Mouse (Mus musculus) ES-Bruce4 (cell line): ENCODE measurements at regions not wholly inside any gene's neighbourhood (a gene's known extent, or its start where the extent isn't known, plus 50 kb on each side); places are given as distances from the start of the nearest gene placed in this dataset.

Source experiments
- CTCF ChIP-seq: IDR thresholded peaks from one replicate; pipeline ENCODE4 v1.8.1; 2011; ENCODE audit warnings: low read depth, low read length
- EP300 ChIP-seq: IDR thresholded peaks from 2 replicates; pipeline ENCODE4 v1.6.1; 2011; ENCODE audit warnings: low read depth, low read length; ENCODE audit not compliant: insufficient read depth
- POLR2A ChIP-seq: IDR thresholded peaks from one replicate; pipeline ENCODE4 v1.8.1; 2011; ENCODE audit warnings: low read length; ENCODE audit not compliant: insufficient read depth

GRCm38 (mm10) chr3:37824681-37825080, 100.4 kb upstream of the Gm5148 start:
- TF ChIP-seq CTCF (no peak), EP300 (no peak), POLR2A (no peak)
